Mouse (Mus musculus) neural tube, embryonic 11.5 days (tissue): Measurements from ENCODE around the gene Mageb3. TPM values are rescaled to one million over a fixed set of nuclear protein-coding genes. Genes with fewer than 3 reads are reported as not detected.
"Not testable (repeated sequence)": the region's sequence is repeated elsewhere in the genome, so short reads cannot be mapped to it uniquely, and the experiment has no call there.

ENCODE experiments used
- ATAC-seq: fragments of 200-750 bp; cut with Nextera tagmentation; 2 replicates; pipeline ENCODE4 v1.8.0; 2017; ENCODE audit warnings: moderate number of reproducible peaks, mild to moderate bottlenecking, moderate TSS enrichment, moderate library complexity; ENCODE audit not compliant: insufficient read depth, low FRiP score, low TSS enrichment
- DNase-seq: peaks from one replicate; pipeline ENCODE4 v3.0.0-alpha.2; 2015; ENCODE audit warnings: low spot score
- H3K27ac ChIP-seq: fragments of 300-500 bp; sonication (generic); 2 replicates; pipeline ENCODE4 v1.5.1; 2014; ENCODE audit warnings: low read depth, mild to moderate bottlenecking, low read length
- H3K27me3 ChIP-seq: fragments of 300-500 bp; sonication (generic); 2 replicates; pipeline ENCODE4 v1.6.1; 2014; ENCODE audit warnings: mild to moderate bottlenecking, low read length, mixed read lengths; ENCODE audit not compliant: control insufficient read depth, insufficient read depth
- H3K36me3 ChIP-seq: fragments of 300-500 bp; sonication (generic); 2 replicates; pipeline ENCODE4 v1.6.1; 2014; ENCODE audit warnings: mild to moderate bottlenecking, low read length, moderate library complexity, mixed read lengths; ENCODE audit not compliant: control insufficient read depth, insufficient read depth
- H3K4me1 ChIP-seq: fragments of 300-500 bp; sonication (generic); 2 replicates; pipeline ENCODE4 v1.6.1; 2014; ENCODE audit warnings: low read length, mixed read lengths; ENCODE audit not compliant: control insufficient read depth, insufficient read depth
- H3K4me2 ChIP-seq: fragments of 300-500 bp; sonication (generic); 2 replicates; pipeline ENCODE4 v1.6.1; 2014; ENCODE audit warnings: low read depth, mild to moderate bottlenecking, moderate library complexity
- H3K4me3 ChIP-seq: fragments of 300-500 bp; sonication (generic); 2 replicates; pipeline ENCODE4 v1.5.1; 2014; ENCODE audit warnings: low read depth, low read length
- H3K9ac ChIP-seq: fragments of 300-500 bp; sonication (generic); 2 replicates; pipeline ENCODE4 v1.6.1; 2014; ENCODE audit warnings: mild to moderate bottlenecking, low read length
- H3K9me3 ChIP-seq: fragments of 300-500 bp; sonication (generic); 2 replicates; pipeline ENCODE4 v1.6.1; 2016; ENCODE audit warnings: low read length; ENCODE audit not compliant: control insufficient read depth
- WGBS: fragments of 180-500 bp; shearing (Covaris S2); extraction: QIAGEN DNeasy Blood & Tissue Kit; methylation state at CpG from one replicate; pipeline ENCODE4 v1.1.7; 2014; 5-methylcytosine and 5-hydroxymethylcytosine counted together
- polyA plus RNA-seq: library from polyadenylated mRNA; unstranded; fragments of >200 nt; fragmentation: Nextera tagmentation; extraction: Ambion mirVana; gene quantifications from 2 replicates; pipeline ENCODE4 v1.2.1, GENCODE M21; 2014

The Mageb3 gene
- polyA plus RNA-seq = 0.26 and 0.44 TPM in 2 replicates

DNA sequence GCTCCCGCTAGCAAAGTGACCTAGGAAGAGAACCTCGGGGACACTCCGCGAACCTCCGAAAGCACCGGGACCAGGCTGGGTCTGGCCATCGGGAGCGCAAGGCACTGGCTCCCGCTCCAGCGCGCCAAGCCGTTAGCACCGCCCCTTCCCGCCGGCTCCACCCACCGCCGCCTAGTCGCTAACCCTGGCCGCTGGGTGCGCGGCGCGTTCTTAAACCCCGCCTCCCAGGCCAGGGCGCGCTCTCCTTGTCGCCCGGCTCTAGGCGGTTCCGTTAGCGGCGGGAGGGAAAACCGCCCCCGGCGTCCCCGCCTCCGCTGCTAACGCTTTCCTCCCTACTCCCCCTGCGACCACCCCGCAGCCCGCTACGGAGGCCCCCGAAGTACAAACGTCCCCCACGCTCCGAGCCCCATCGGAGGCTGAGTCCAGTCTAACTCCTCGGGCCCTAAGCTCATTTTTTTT lies at the start of gene Mageb3, which contains the start of gene Ctdspl2:
TSS of gene Mageb3 (minus strand) at position 328 of the 459 bp plus-strand sequence.
TSS of gene Ctdspl2 (plus strand) at position 237 of the 459 bp plus-strand sequence.
- ATAC-seq = peak; percentile 96
- peak within 1 kb of the TSS; percentile 90 for H3K9ac ChIP-seq

DNA sequence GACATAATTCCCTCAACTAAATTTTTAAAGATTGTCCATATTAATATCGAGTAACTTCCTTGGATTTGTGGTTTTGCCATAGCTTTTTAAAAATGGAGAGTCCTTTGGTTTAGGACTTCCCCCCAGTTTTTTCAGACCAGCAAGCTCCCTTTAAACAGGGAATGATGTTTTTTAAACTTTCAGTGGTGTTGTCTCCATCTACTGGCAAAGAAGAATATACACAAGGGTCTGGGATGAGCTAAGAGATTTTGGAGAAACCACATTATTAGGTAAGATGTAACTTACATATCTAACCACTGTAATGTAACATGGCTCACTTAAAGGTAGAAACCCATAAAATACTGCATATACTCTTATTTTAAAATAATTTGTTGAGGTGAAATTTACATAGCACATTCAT lies 39.8 kb upstream of the Mageb3 start:
- Histone ChIP-seq H3K36me3 (peaks cover 5% of the 10 kb centered on the region), H3K27me3 (no peaks in the 10 kb centered on the region), H3K4me3 (no peak overlapping the region), H3K9ac (no peak overlapping the region), H3K9me3 (no peaks in the 10 kb centered on the region), H3K4me1 (no peaks in the 10 kb centered on the region), H3K27ac (no peak overlapping the region), H3K4me2 (no peak overlapping the region)
- ATAC-seq (no peak), DNase-seq (no peak)
- 89% methylated on average over 1 of the region's 1 CpGs for WGBS

More for the DNA sequence above, at the start of gene Mageb3, which contains the start of gene Ctdspl2:
- Histone ChIP-seq H3K4me2 (peak within 1 kb of the TSS; percentile 54), H3K36me3 (no peaks in the 10 kb centered on the region), H3K27ac (peak within 1 kb of the TSS; percentile 75), H3K4me1 (peaks cover 4% of the 10 kb centered on the region), H3K9me3 (no peaks in the 10 kb centered on the region), H3K27me3 (no peaks in the 10 kb centered on the region), H3K4me3 (peak within 1 kb of the TSS; percentile 81)
- under 1% methylated on average over 45 of the region's 48 CpGs for WGBS
- DNase-seq = peak; percentile 98

DNA sequence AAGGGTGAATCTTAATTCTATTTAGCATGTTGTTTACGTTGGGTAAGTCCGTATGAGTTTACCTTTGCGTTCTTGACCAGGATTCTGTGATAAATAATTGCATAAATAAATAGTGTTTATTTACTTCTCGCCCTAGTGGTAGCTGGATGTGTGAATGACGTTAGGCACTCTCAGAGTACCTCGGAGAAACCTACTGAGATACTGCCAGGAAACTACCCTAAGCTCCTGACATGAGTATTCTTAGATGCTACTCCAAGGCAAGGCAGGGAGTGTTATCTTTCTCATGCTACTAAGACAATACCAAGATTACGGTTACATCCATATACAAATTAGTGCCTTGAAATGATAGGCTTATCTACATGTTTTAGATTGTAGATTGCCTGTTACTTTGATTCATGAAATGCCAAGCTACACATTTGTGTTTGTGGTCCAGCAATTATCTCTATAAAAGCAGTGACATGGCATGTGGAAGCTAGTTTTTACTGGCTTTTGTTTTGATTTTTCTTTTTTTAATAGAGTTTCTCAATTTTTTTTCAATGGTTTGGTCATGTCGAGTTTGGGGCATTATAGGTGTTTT lies 1.4 kb upstream of the Mageb3 start:
- DNase-seq (no peak), ATAC-seq (no peak)
- H3K27me3 ChIP-seq = no peaks in the 10 kb centered on the region
- H3K9me3 ChIP-seq = no peaks in the 10 kb centered on the region
- no peak overlapping the region for H3K27ac ChIP-seq
- 15% methylated on average over 8 of the region's 8 CpGs for WGBS
- H3K9ac ChIP-seq = peak overlapping the region; percentile 90
- peak overlapping the region; percentile 81 for H3K4me3 ChIP-seq
- H3K36me3 ChIP-seq = 0 out of 2 replicates have a peak, but pooled peaks cover 2% of the 10 kb centered on the region
- peaks cover 4% of the 10 kb centered on the region for H3K4me1 ChIP-seq
- H3K4me2 ChIP-seq = peak overlapping the region; percentile 53

DNA sequence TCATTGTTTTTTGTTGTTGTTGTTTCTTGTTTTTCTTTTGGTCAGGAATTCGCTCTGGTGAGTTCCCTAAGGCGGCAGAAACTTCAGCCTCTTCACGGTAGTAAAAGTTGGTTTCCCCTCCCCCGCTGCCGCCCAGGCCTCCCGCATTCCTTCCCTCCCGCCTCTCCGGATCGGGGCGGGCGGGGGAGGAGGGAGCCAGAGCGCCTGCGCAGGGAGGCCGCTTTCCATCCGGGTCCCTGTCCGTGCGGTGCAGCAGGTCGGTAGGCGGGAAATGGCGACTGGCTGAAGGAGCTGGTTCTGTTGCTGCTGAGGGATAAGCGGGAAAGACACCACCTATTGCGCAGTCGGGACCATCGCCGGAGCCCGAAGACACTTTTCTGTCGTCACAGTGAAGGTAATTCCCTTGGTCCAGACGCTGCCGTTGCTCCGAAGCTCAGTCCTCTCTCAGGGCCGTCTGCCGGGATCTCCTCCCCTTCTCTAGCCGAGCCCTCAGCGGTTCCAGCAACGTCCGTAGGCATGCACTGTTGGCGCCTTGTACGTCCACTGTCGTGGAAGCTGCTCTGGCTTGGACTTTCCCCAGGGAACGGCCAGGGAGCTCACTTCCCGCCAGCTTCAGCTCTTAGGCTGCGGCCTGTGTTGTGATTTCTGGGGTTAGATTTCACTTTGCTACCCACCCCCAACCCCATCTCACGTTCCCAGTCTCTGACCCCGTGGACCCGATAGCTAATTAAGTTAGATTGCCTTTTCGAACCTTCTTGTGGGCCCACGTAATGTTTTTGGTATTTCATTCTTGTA lies 529 bp upstream of the Mageb3 start:
- no peaks in the 10 kb centered on the region for H3K27me3 ChIP-seq
- H3K9me3 ChIP-seq = no peaks in the 10 kb centered on the region
- WGBS = under 1% methylated on average over 44 of the region's 47 CpGs
- H3K9ac ChIP-seq = peak overlapping the region; percentile 90
- peak overlapping the region; percentile 81 for H3K4me3 ChIP-seq
- H3K36me3 ChIP-seq = no peaks in the 10 kb centered on the region
- peak overlapping the region; percentile 75 for H3K27ac ChIP-seq
- peaks cover 4% of the 10 kb centered on the region for H3K4me1 ChIP-seq
- H3K4me2 ChIP-seq = peak overlapping the region; percentile 54
- peak; percentile 97 for DNase-seq
- peak; percentile 94 for ATAC-seq

DNA sequence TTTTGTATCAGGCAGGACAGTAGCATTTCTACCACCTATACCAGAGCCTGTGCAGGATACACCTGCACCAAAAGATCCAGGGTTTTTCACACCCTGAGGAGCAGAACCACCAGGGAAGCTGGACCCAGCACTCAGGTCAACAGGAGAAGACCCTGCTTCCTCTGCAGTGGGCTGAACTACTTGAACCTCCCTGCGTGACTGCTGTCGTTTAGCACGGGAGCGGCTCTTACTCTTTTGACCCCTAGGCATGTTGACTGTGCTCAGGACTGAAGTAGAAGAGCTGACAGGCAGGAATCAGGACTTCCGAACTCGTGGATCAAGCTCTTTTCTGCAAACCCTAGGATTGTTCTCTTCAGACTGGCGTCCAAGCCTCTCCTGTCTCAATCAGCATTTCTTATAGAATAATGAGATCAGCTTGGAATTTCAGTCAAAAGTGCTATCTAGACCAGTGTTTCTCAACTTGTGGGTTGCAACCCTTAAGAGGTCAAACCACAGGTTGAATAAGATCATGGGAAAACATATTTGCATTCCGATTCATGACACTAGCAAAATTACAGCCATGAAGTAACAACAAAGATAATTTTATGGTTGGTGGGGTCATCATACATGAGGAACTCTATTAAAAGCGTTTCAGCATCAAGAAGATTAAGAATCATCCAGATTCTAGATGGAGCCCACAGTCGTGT lies 778 bp downstream of the Mageb3 start:
- Histone ChIP-seq H3K9ac (peak overlapping the region; percentile 90), H3K27ac (no peak overlapping the region; the same call in 1 of the 2 replicates), H3K4me3 (peak overlapping the region; percentile 81), H3K9me3 (no peaks in the 10 kb centered on the region), H3K4me1 (peaks cover 4% of the 10 kb centered on the region), H3K4me2 (peak overlapping the region; percentile 54), H3K36me3 (no peaks in the 10 kb centered on the region), H3K27me3 (no peaks in the 10 kb centered on the region)
- no peak for ATAC-seq
- peak; percentile 12 for DNase-seq
- WGBS = 19% methylated on average over 10 of the region's 10 CpGs

DNA sequence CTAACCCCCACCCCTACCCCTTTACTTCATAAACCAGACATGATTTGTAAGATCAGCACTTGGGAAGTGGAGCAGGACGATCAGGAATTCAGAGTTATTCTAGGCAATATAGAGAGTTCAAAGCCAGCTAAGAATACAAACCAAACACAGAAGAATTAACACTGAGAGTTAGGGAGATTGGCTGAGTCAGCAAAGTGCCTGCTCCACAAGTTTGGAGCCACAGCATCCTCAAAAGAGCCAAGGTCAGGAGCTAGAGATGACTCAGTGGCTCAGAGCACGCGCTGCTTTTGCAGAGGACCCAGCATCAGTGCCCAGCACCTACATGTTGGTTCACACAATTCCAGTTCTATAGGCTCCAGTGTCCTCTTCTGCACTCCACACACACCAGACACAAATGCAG lies 12.5 kb downstream of the Mageb3 start:
- H3K4me1 ChIP-seq = no peaks in the 10 kb centered on the region
- no peaks in the 10 kb centered on the region for H3K27me3 ChIP-seq
- DNase-seq (no peak), ATAC-seq (no peak)
- 82% methylated on average over 3 of the region's 3 CpGs for WGBS
- H3K4me3 ChIP-seq = no peak overlapping the region
- no peaks in the 10 kb centered on the region for H3K9me3 ChIP-seq
- H3K4me2 ChIP-seq = no peak overlapping the region
- no peak overlapping the region for H3K9ac ChIP-seq
- H3K27ac ChIP-seq = no peak overlapping the region
- no peaks in the 10 kb centered on the region for H3K36me3 ChIP-seq

DNA sequence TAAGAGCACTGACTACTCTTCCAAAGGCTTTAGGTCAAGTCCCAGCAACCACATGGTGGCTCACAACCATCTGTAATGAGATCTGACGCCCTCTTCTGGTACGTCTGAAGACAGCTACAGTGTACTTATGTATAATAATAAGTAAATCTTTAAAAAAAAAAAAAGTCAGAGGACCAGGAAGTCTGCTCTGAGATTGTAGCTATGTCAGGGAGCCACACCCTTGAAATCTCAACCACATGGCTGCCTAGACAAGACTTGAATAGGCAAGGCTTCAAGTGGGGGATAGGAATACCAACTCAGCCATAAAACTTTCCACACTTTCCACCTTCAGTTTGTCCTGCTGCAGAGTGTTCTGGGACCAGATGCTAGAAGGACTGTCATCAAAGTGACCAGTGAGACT lies 18.3 kb downstream of the Mageb3 start:
- DNase-seq, H3K36me3 ChIP-seq, H3K4me2 ChIP-seq, H3K27ac ChIP-seq, H3K9ac ChIP-seq, H3K27me3 ChIP-seq, H3K4me3 ChIP-seq, H3K9me3 ChIP-seq, H3K4me1 ChIP-seq, ATAC-seq: not testable (repeated sequence)
- WGBS = 92% methylated on average over 2 of the region's 2 CpGs

DNA sequence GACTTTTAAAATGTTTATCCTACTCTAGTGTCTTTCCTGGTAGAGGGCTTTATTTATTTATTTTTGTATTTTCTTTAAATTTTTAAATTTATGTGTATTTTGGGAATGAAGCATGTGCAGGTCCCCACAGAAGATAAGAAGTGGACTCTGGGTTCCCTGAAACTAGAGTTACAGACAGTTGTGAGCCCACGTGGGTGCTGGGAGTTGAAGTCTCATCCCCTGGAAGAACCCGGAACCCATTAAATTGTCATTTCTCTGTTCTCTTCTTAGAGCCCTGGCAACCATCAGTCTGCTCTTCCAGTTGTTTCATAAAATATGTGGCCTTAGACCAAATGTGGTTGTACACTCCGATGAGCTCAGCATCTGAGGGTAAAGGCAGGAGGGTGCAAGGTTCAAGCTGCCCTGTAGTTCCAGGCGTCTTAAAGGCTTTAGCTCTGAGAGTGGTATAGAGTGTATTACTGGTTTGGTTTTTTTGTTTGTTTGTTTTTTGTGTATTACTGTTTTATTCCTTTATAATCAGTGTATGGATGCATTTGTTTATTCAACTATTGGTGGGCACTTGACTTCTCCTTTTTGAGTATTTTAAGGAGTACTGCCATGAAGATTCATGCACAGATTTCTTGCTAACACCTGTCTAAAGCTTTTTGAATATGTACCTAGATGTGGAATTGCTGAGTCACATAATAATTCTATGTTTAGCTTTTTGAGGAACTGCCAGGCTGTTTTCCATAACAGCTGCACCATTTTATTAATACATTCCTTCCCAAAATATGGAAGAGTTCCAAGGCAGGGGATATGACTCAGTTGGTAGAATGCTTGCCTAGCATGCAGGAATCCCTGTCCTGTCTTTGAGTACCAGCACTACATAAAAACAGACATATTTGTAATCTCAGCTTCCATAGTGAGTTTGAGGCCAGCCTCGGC lies 39.6 kb downstream of the Mageb3 start:
- no peak for DNase-seq
- Histone ChIP-seq H3K9me3 (no peaks in the 10 kb centered on the region), H3K27me3 (no peaks in the 10 kb centered on the region), H3K4me1 (no peaks in the 10 kb centered on the region), H3K4me2 (no peak overlapping the region), H3K36me3 (no peaks in the 10 kb centered on the region), H3K27ac (no peak overlapping the region), H3K9ac (no peak overlapping the region), H3K4me3 (no peak overlapping the region)
- no peak for ATAC-seq
- WGBS = 95% methylated on average over 5 of the region's 5 CpGs
